Mouse (Mus musculus) heart, postnatal 36 days (tissue): ENCODE measurements around the gene Cnpy1. TPM values are rescaled to one million over a fixed set of nuclear protein-coding genes. Genes with fewer than 3 reads are reported as not detected.
A peak's percentile ranks its signal among the peaks of the same experiment; 100 is the strongest.

Experiments
- DNase-seq, 2 experiments: peaks; one replicate each; pipeline ENCODE4 v3.0.0; 2021 to 2022
- intact Hi-C: fragments of 180-260 bp; cut with DNase I; formaldehyde crosslinking; loops from one replicate; pipeline ENCODE4 v1.15.1; 2025
- total RNA-seq, 2 experiments: library from RNA; stranded (reverse); gene quantifications; 2 replicates each; pipeline ENCODE4 v1.2.3; 2021

Gene Cnpy1
- total RNA-seq, 2 experiments from 2014 or later = not detected

GRCm38 (mm10) chr5:28166256-28167231 is 79.1 kb downstream of the Cnpy1 start:
- intact Hi-C loops = loop anchor here (10.0 kb wide), 1 partner anchor 1308 kb away; the partner anchor contains the start of gene Mnx1
- DNase-seq = peak; percentile 19 to 49

- intact Hi-C loops = loop anchor here (10.0 kb wide), 1 partner anchor 1309 kb away; the partner anchor contains the start of gene Mnx1
- DNase-seq = peak; percentile 27 to 57
These were observed 80.0 kb downstream of the Cnpy1 start, which contains the start of gene En2 for GRCm38 (mm10) chr5:28165358-28166255. Gene En2 (plus strand): TSS chr5:28165694.

GRCm38 (mm10) chr5:28163926-28164325 is 81.7 kb downstream of the Cnpy1 start:
- intact Hi-C loops = loop anchor here (10.0 kb wide), 1 partner anchor 1311 kb away; the partner anchor contains the start of gene Mnx1
- DNase-seq = no peak

- intact Hi-C loops = loop anchor here (10.0 kb wide), 1 partner anchor 1313 kb away; the partner anchor contains the start of gene Mnx1
These were observed 83.6 kb downstream of the Cnpy1 start for GRCm38 (mm10) chr5:28161938-28162402.

GRCm38 (mm10) chr5:28161383-28161937 is 84.1 kb downstream of the Cnpy1 start:
- DNase-seq = no peak
- intact Hi-C loops = loop anchor here (10.0 kb wide), 1 partner anchor 1313 kb away; the partner anchor contains the start of gene Mnx1

More at GRCm38 (mm10) chr5:28161938-28162402, 83.6 kb downstream of the Cnpy1 start:
- no peak for DNase-seq

- intact Hi-C loops = loop anchor here (10.0 kb wide), 1 partner anchor 1315 kb away; the partner anchor contains the start of gene Mnx1
- no peak for DNase-seq
These were observed 85.6 kb downstream of the Cnpy1 start for GRCm38 (mm10) chr5:28159891-28160470.

- DNase-seq = no peak
- intact Hi-C loops = no loop called here
These were observed 86.5 kb downstream of the Cnpy1 start for GRCm38 (mm10) chr5:28159072-28159458.

- intact Hi-C loops = no loop called here
- DNase-seq = no peak
These were observed 87.1 kb downstream of the Cnpy1 start for GRCm38 (mm10) chr5:28158308-28159071.

GRCm38 (mm10) chr5:28157781-28158180 is 87.8 kb downstream of the Cnpy1 start:
- no peak for DNase-seq
- intact Hi-C loops = no loop called here

GRCm38 (mm10) chr5:28157044-28157730 is 88.4 kb downstream of the Cnpy1 start:
- intact Hi-C loops = no loop called here
- DNase-seq = no peak

Other genes starting within 250 kb of the Cnpy1 start
- 10 to 100 TPM; 18.8 to 21.2 TPM for gene Insig1, start 174.4 kb downstream of the Cnpy1 start, total RNA-seq
- gene En2, start 80.1 kb downstream of the Cnpy1 start, total RNA-seq = not detected
- 10 to 100 TPM; 39.8 to 40.2 TPM for gene Rbm33, start 71.3 kb upstream of the Cnpy1 start, total RNA-seq
- not detected for gene Shh, start 221.4 kb upstream of the Cnpy1 start, total RNA-seq